18 mouse cellular contexts compared by ENCODE assay signal in genomic region chr19:34655227-34655805, GRCm38 (mm10). TPM values are rescaled to one million over a fixed set of nuclear protein-coding genes. Genes with fewer than 3 reads are reported as not detected.
"Had no signal": no experiment of that assay in that cellular context is flagged by ENCODE, and none has a peak within 500 bp of the region (broad histone marks: within the 10 kb centered on the region; RNA-seq: fewer than 3 reads in every experiment).

No protein-coding gene starts in this region.

- H3K4me1 ChIP-seq: kidney, embryonic 15.5 days; limb, embryonic 15.5 days; midbrain, embryonic 12.5 days; neural tube, embryonic 13.5 days; stomach, embryonic 15.5 days had no signal

- H3K9ac ChIP-seq: kidney, embryonic 15.5 days; limb, embryonic 15.5 days; lung, embryonic 14.5 days; midbrain, embryonic 12.5 days; neural tube, embryonic 13.5 days; stomach, embryonic 15.5 days had no signal

- ATAC-seq: intestine, embryonic 16.5 days; midbrain, embryonic 16.5 days had no signal

- H3K4me3 ChIP-seq: kidney, embryonic 15.5 days; left cerebral cortex, adult 2 months; limb, embryonic 15.5 days; midbrain, embryonic 12.5 days; neural tube, embryonic 13.5 days; stomach, embryonic 15.5 days had no signal

- H3K36me3 ChIP-seq: kidney, embryonic 15.5 days; limb, embryonic 15.5 days; midbrain, embryonic 12.5 days; neural tube, embryonic 13.5 days; stomach, embryonic 15.5 days had no signal

- H3K27me3 ChIP-seq: kidney, embryonic 15.5 days; limb, embryonic 15.5 days; midbrain, embryonic 12.5 days; neural tube, embryonic 13.5 days; stomach, embryonic 15.5 days had no signal

- H3K4me2 ChIP-seq: kidney, embryonic 15.5 days; limb, embryonic 15.5 days; lung, embryonic 14.5 days; midbrain, embryonic 12.5 days; neural tube, embryonic 13.5 days; stomach, embryonic 15.5 days had no signal

- DNase-seq: kidney, adult 2 months; kidney, postnatal 25 days; lung, embryonic 14.5 days; lung, postnatal 10 days; retina, postnatal 1 day; thymus, adult 2 months; thymus, postnatal 36 days had no signal

- H3K9me3 ChIP-seq: kidney, embryonic 15.5 days; limb, embryonic 15.5 days; midbrain, embryonic 12.5 days; neural tube, embryonic 13.5 days; stomach, embryonic 15.5 days had no signal

- H3K27ac ChIP-seq: kidney, embryonic 15.5 days; left cerebral cortex, adult 2 months; limb, embryonic 15.5 days; macrophage; midbrain, embryonic 12.5 days; neural tube, embryonic 13.5 days; stomach, embryonic 15.5 days had no signal

RNA-seq across cellular contexts. Expression of gene Ifit1, which starts 14.6 kb away (rescaled TPM):
- polyA plus RNA-seq: lung, embryonic 14.5 days had no signal

RNA-seq across cellular contexts. Expression of gene Ifit1bl2, which starts 14.8 kb away (rescaled TPM):
- total RNA-seq: megakaryocyte-erythroid progenitor cell, adult 5-6 weeks had no signal
- polyA plus RNA-seq: midbrain, embryonic 12.5 days; testis, adult 2 months had no signal

RNA-seq across cellular contexts. Expression of gene Ifit3b, which starts 47.5 kb away (rescaled TPM):
- total RNA-seq: megakaryocyte-erythroid progenitor cell, adult 5-6 weeks had no signal
- polyA plus RNA-seq: lung, embryonic 14.5 days had no signal

RNA-seq across cellular contexts. Expression of gene Ifit1bl1, which starts 53.6 kb away (rescaled TPM):
- total RNA-seq: megakaryocyte-erythroid progenitor cell, adult 5-6 weeks had no signal
- polyA plus RNA-seq: testis, adult 2 months had no signal
